Mouse (Mus musculus): Measurements from ENCODE around the gene Nrp2.

GRCm38 (mm10) chr1:62729345-62730150 lies 26.5 kb downstream of the Nrp2 start:
- no peak for TF ChIP-seq TCF12 (IDR thresholded peaks at IDR 0.05; ENCODE audit: low read depth, low read length)
- no peak for TF ChIP-seq CTCF (IDR thresholded peaks at IDR 0.05 in 2 of 3, conservative IDR thresholded peaks at IDR 0.05 in 1 of 3; ENCODE audit: control insufficient read depth in 1 of 3, insufficient read depth in 1 of 3, low read depth in 2 of 3, low read length in 3 of 3, poor library complexity in 1 of 3, severe bottlenecking in 1 of 3)
- TF ChIP-seq POLR2A (IDR thresholded peaks at IDR 0.05; ENCODE audit: control insufficient read depth in 1 of 2, insufficient read depth in 1 of 2, low read depth in 1 of 2, low read length in 2 of 2, poor library complexity in 1 of 2), result no peak
- no peak for TF ChIP-seq USF1 (IDR thresholded peaks at IDR 0.05; ENCODE audit: low read depth, low read length)
- TF ChIP-seq GATA1 (IDR thresholded peaks at IDR 0.05; ENCODE audit: low read depth, low read length), result no peak
- TF ChIP-seq MAX (IDR thresholded peaks at IDR 0.05; ENCODE audit: low read length), result no peak
- no peak for TF ChIP-seq SMC3 (IDR thresholded peaks at IDR 0.05; ENCODE audit: low read depth, low read length)
- no peak for TF ChIP-seq GABPA (IDR thresholded peaks at IDR 0.05; ENCODE audit: low read depth, low read length)
- TF ChIP-seq POLR2AphosphoS5 (IDR thresholded peaks at IDR 0.05; ENCODE audit: borderline replicate concordance, low read depth, low read length), result no peak
- TF ChIP-seq EP300 (IDR thresholded peaks at IDR 0.05; ENCODE audit: low read depth in 1 of 2, low read length in 2 of 2), result no peak
